Mouse (Mus musculus): ENCODE measurements around the gene Mvb12b.

- TF ChIP-seq CTCF (IDR thresholded peaks at IDR 0.05; ENCODE audit: low read depth) (no peak), EP300 (IDR thresholded peaks at IDR 0.05; ENCODE audit: low read depth) (no peak)
These were observed 84.0 kb downstream of the Mvb12b start for GRCm38 (mm10) chr2:33803717-33804214.
